8 mouse cellular contexts compared by ENCODE assay signal in genomic region chr3:157876439-157877156, GRCm38 (mm10). TPM values are rescaled to one million over a fixed set of nuclear protein-coding genes. Genes with fewer than 3 reads are reported as not detected.
DNase-seq lines count a peak whose midpoint lies in the region; ATAC-seq and TF ChIP-seq lines count a peak whose summit lies in the region.

No protein-coding gene starts in this region.

- H3K27me3 ChIP-seq in midbrain, embryonic 10.5 days (ENCODE audit: low read depth, poor library complexity, severe bottlenecking): no peaks in the 10 kb centered on the region
- H3K27me3 ChIP-seq in midbrain, embryonic 13.5 days: no peaks in the 10 kb centered on the region
- no peaks in the 10 kb centered on the region for H3K27me3 ChIP-seq in embryonic facial prominence, embryonic 14.5 days (replicated peaks; ENCODE audit: control insufficient read depth, insufficient read depth, low read length)
- H3K27me3 ChIP-seq in myocyte (ENCODE audit: control insufficient read depth, insufficient read depth, insufficient read length): no peaks in the 10 kb centered on the region

- no peaks in the 10 kb centered on the region for H3K4me1 ChIP-seq in midbrain, embryonic 10.5 days
- no peaks in the 10 kb centered on the region for H3K4me1 ChIP-seq in midbrain, embryonic 13.5 days (replicated peaks)
- H3K4me1 ChIP-seq in embryonic facial prominence, embryonic 14.5 days (ENCODE audit: control insufficient read depth, insufficient read depth, low read length): no peaks in the 10 kb centered on the region

- no peaks in the 10 kb centered on the region for H3K79me2 ChIP-seq in myocyte (ENCODE audit: control insufficient read depth, insufficient read depth)

- WGBS in midbrain, embryonic 10.5 days: 55% methylated on average over 11 of the region's 11 CpGs
- 55% methylated on average over 11 of the region's 11 CpGs for WGBS in midbrain, embryonic 13.5 days
- 52% methylated on average over 11 of the region's 11 CpGs for WGBS in embryonic facial prominence, embryonic 14.5 days

- no peak overlapping the region for H3ac ChIP-seq in myocyte (ENCODE audit: control insufficient read depth, insufficient read length)

- no peaks in the 10 kb centered on the region for H3K9me3 ChIP-seq in midbrain, embryonic 10.5 days (replicated peaks)
- H3K9me3 ChIP-seq in midbrain, embryonic 13.5 days: no peaks in the 10 kb centered on the region
- no peaks in the 10 kb centered on the region for H3K9me3 ChIP-seq in embryonic facial prominence, embryonic 14.5 days (ENCODE audit: control insufficient read depth, low read length)

- H3K4me2 ChIP-seq in midbrain, embryonic 13.5 days (replicated peaks): no peak overlapping the region
- no peak overlapping the region for H3K4me2 ChIP-seq in embryonic facial prominence, embryonic 14.5 days (ENCODE audit: low read depth, low read length)
- H3K4me2 ChIP-seq in myocyte (ENCODE audit: low read depth): peak overlapping the region; percentile 60

- H3K9ac ChIP-seq in midbrain, embryonic 13.5 days (replicated peaks): no peak overlapping the region
- H3K9ac ChIP-seq in embryonic facial prominence, embryonic 14.5 days (ENCODE audit: low read depth, low read length): no peak overlapping the region

- no peak for TF ChIP-seq POLR2A in myocyte (IDR thresholded peaks at IDR 0.05; ENCODE audit: insufficient read length, low read depth)

- no peak overlapping the region for H3K27ac ChIP-seq in midbrain, embryonic 10.5 days (replicated peaks)
- H3K27ac ChIP-seq in midbrain, embryonic 13.5 days: no peak overlapping the region
- no peak overlapping the region for H3K27ac ChIP-seq in embryonic facial prominence, embryonic 14.5 days (replicated peaks; ENCODE audit: low read depth, low read length)

- no peak overlapping the region for H3K4me3 ChIP-seq in midbrain, embryonic 10.5 days
- no peak overlapping the region for H3K4me3 ChIP-seq in midbrain, embryonic 13.5 days (replicated peaks)
- H3K4me3 ChIP-seq in embryonic facial prominence, embryonic 14.5 days (ENCODE audit: low read depth, low read length): no peak overlapping the region
- H3K4me3 ChIP-seq in myocyte: no peak overlapping the region

- DNase-seq in midbrain, embryonic 10.5 days (ENCODE audit: low spot score): peak; percentile 32
- peak; percentile 28 to 67 for DNase-seq in adrenal gland, postnatal 36 days
- DNase-seq in embryonic facial prominence, embryonic 14.5 days (ENCODE audit: low spot score): peak; percentile 84
- peak; percentile 66 for DNase-seq in hindlimb bud, embryonic 11.5 days (ENCODE audit: extremely low spot score, low read depth, low spot score)
- DNase-seq in left cerebral cortex, adult 18-20 months (ENCODE audit: low spot score in 2 of 2): peak; percentile 48 to 63
- DNase-seq in thymus, postnatal 14 days: peak; percentile 43

- ATAC-seq in midbrain, embryonic 13.5 days: no peak
- no peak for ATAC-seq in embryonic facial prominence, embryonic 14.5 days (ENCODE audit: low read depth)

- H3K36me3 ChIP-seq in midbrain, embryonic 10.5 days: no peaks in the 10 kb centered on the region
- H3K36me3 ChIP-seq in midbrain, embryonic 13.5 days: no peaks in the 10 kb centered on the region
- no peaks in the 10 kb centered on the region for H3K36me3 ChIP-seq in embryonic facial prominence, embryonic 14.5 days (ENCODE audit: control insufficient read depth, insufficient read depth, low read length)
- no peaks in the 10 kb centered on the region for H3K36me3 ChIP-seq in myocyte (ENCODE audit: control insufficient read depth, insufficient read depth)

TF ChIP-seq in myocyte, 11 proteins besides CTCF, POLR2A, EP300 and RAD21:
- TF ChIP-seq POLR2AphosphoS2 (IDR thresholded peaks at IDR 0.05; ENCODE audit: insufficient read length, low read depth): no peak
- TF ChIP-seq TCF12 (IDR thresholded peaks at IDR 0.05; ENCODE audit: insufficient read depth, poor library complexity, severe bottlenecking): no peak
- peak in 2 of 3 experiments; percentile 10 to 17 for TF ChIP-seq MYOD1 (IDR thresholded peaks at IDR 0.05; ENCODE audit: control insufficient read depth in 1 of 3, insufficient read length in 2 of 3, low read depth in 2 of 3)
- no peak for TF ChIP-seq CEBPB (IDR thresholded peaks at IDR 0.05; ENCODE audit: insufficient read depth, poor library complexity, severe bottlenecking)
TF ChIP-seq in myocyte: peak in this region for 1.

RNA-seq across cellular contexts. Expression of gene Cth, which starts 48.3 kb away (rescaled TPM):
- 11.9 and 16.8 TPM in 2 replicates for polyA plus RNA-seq in midbrain, embryonic 10.5 days (2016; fragmentation: Nextera tagmentation; extraction: Ambion mirVana)
- polyA plus RNA-seq in midbrain, embryonic 13.5 days (2015; fragmentation: Nextera tagmentation; extraction: Ambion mirVana): 4.0 and 4.4 TPM in 2 replicates
- total RNA-seq in adrenal gland, postnatal 36 days (2021): 10 to 100 TPM; 16.8 to 49.5 TPM
- 8.9 and 10.4 TPM in 2 replicates for polyA plus RNA-seq in embryonic facial prominence, embryonic 14.5 days (2014; fragmentation: Nextera tagmentation; extraction: Ambion mirVana)
- 1 to 10 TPM; 3.2 to 4.7 TPM for total RNA-seq in left cerebral cortex, adult 18-20 months (2021)
- 66.6 TPM for polyA plus RNA-seq in myocyte (2012; fragmentation: generic; extraction: Trizol)

Comparison
In these comparisons a context has a peak if more than half of its experiments do, and no peak if none do; other contexts are left out.
1. DNase-seq: peak in every context shown above with its lines; median percentile 84 in embryonic facial prominence, embryonic 14.5 days; 66 in hindlimb bud, embryonic 11.5 days; 56 in left cerebral cortex, adult 18-20 months; 48 in adrenal gland, postnatal 36 days; 43 in thymus, postnatal 14 days; 32 in midbrain, embryonic 10.5 days.